Mouse (Mus musculus) adrenal gland, postnatal 25 days (tissue): ENCODE data around the gene 1700092M07Rik. TPM values are rescaled to one million over a fixed set of nuclear protein-coding genes. Genes with fewer than 3 reads are reported as not detected.

Source experiments
- DNase-seq: peaks from one replicate; pipeline ENCODE4 v3.0.0; 2021; ENCODE audit warnings: mixed read lengths
- long read RNA-seq: library from polyadenylated mRNA; stranded (forward); transcript quantifications from one replicate; pipeline ENCODE4 v2.0.0, GENCODE M21; 2021
- total RNA-seq: library from RNA; stranded (reverse); gene quantifications from 2 replicates; pipeline ENCODE4 v1.2.3, GENCODE M21; 2021

The 1700092M07Rik gene
- total RNA-seq = 2.6 and 2.8 TPM in 2 replicates
- long read RNA-seq = 0 reads

DNA sequence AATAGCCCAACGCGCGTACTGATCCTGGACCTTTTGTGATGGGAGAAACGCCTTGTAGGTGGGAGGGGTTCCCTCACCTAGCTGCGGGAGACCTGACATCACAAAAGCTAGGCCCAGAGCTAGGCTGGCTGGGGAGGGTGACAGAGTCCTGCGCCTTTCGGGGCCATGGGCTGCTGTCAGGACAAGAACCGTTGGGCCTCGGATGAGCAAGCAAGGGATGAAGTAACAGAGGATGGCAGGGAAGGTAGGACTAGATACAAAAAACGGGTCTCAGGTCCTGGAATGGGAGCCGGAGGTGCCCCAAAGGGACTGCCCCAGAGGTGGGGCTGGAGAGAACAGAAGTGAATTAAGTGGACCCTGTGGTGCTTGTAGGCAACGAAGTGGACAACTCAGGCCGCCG is at the start of gene 1700092M07Rik:
Gene 1700092M07Rik (plus strand): TSS at position 116 of the 400 bp plus-strand sequence.
- no peak for DNase-seq

DNA sequence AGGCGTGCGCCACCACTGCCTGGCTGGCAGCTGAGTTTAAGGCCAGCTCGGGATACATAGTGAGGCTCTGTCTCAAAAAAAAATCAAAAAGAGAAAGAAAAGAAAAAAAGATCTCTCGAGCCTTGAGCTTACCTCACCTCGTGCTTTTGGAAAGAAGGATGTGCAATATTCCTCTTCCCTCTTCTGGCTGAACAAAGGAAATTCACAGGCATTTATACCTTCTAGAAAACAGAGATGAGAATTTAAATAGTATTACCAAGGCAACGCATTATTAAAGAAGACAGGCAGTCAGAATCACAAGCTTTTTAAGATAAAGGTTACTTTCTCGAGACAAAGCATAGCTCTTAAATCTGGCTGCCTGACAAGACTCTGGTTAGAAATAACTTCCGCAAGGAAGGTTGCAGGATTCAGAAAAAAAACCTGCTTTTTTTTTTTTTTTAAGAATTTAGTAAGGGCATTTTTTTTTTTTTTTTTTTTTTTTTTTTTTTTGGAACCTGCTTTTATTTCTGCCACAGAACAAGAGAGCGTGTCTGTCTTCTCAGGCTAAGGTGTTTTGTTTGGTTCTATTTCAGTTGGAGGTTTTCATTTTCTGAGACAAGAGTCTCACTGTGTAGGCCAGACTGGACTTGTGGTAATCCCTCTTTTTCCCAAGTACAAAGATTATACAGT is 48.5 kb upstream of the 1700092M07Rik start:
- no peak for DNase-seq

DNA sequence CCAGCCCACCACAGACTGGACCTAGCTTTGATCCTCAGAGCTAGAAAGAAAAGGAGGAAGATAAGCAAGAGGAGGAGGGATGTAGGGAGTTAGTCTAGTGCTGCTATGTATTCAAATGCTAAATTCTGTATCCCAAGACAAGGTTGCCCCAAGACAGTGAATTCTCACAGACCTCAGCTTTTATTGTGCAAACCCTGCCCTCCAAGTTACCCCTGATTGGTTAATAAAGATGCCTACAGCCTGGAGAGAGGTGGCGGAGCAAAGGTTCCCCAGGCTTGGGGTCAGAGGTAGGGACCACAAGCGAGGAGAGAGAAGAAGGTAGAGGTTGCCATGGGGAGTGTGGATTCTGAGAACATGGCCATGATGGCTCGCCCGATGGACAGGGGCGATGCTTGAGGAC is 47.8 kb upstream of the 1700092M07Rik start:
- no peak for DNase-seq

DNA sequence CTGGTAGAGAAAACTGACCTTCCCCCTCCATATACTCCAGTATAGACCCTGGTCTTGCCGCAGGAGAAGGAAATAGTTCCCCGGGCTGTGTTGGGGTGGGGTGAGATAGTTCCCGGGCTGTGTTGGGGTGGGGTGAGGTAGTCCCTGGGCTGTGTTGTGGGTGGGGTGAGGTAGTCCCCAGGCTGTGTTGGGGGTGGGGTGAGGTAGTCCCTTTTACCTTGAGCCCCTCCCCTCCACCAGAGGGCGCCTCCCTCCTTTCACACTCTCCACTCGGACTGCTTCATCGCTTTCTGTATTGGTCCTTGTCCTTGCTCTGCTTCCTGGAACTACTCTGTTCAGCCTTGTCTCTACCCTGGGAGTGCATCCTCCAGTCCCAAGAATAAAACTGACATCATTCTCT is 45.2 kb upstream of the 1700092M07Rik start:
- DNase-seq = peak; percentile 38

DNA sequence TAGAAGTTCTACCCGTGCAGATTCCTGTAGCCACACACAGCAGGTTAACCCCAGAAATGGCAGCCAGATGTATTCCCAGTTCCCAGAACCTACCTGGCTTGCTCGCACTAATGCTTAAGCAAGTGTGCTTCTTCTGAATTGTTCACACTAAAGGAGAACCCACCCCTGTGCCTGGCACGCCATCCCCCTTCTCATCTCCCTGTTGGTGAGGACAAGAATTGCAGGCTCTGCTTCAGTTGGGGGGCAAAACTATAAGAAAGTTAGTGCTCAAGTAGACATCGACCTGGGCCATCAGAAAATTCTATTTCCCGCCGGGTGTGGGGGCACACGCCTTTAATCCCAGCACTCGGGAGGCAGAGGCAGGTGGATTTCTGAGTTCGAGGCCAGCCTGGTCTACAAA is 40.9 kb upstream of the 1700092M07Rik start:
- no peak for DNase-seq

DNA sequence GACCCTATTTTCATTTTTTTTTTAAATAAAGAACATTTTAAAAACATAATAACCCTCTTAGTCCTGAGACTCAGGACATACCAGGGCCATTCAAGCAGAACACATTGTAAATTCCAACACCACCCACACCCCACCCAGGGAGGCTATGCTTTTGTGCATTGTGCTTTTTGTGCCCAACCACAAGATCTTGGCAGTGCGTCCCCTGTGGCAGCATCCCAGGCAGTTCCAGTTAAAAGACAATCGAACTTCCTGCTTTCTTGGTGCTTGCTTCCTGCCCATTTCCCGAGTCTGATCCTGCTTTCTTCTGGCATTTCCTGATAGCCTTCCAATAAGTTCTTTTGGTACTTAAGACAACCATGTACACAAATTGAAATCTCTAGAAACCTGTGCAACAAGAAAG is 38.1 kb upstream of the 1700092M07Rik start:
- no peak for DNase-seq

DNA sequence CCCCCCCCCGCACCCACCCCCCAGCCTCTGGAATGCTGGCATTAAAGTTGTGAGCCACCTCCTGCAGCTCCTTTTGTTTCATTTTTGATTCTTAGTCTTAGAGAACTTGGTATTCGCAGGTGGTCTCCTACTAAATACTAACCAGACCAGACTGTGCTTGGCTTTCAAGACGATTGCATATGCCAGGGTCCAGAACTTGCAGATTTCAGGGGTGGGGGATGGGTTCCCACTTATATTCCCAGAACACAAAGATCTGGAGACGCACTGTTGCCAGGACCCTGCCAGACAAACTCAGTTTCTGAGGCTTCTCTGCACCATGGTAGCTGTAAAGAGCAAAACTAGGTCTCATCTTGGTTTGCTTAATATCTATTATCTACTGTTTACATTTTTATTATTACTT is 36.9 kb upstream of the 1700092M07Rik start:
- no peak for DNase-seq

DNA sequence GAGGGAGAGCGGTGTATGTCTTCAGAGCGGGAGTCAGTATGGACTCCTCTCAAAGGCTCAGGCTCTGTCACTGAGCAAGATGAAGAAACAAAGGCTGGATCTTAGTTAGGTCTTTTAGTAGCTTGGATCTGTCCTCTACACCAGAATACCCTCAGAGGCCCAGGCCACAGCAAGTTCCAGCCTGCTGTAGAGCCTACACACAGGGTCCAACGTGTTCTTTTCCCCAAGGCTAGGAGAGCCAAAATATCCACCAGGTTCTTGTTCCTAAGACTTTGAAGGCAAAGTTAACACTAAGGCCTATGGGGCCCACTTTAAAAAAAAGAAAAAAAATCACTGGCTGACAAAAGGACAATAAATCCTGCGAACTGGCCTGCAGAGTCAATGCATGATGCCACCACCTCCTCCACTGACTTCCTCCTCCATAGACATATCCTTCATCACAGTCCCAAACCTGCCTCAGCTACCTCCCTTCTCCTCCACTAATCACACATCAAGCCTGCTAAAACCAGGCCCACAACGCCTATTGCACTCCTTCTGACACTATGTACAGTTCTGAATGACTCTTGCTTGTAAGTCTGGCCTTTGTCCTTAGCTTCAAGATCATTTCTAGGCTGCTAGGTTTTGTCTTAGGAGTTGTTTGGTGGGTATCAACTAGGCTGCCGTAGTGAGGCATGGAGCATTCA is 35.4 kb upstream of the 1700092M07Rik start:
- DNase-seq = no peak

DNA sequence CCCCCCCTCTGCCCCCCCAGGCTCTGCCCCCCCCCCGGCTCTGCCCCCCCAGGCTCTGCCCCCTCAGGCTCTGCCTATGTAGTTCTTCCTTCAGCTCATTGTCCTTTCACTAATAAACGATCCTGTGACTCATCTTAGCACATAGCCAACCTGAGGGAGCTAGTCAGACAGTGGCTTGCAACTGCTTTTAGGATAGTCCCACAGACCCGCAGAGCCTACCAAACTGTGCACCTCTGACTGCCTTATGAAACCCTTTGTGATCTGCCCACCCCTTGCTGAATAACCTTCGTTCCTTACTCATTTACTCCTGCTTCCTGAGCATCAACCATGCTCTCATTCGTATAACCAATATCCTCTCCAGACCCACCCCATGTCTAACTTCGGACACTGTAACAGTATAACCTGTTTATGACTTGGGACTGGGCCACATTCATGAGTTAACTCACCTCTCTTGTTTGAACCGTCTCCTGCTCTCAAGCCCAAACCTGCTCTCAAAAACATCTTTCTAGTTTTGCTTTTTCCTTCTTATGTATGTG is 34.3 kb upstream of the 1700092M07Rik start:
- DNase-seq = no peak

DNA sequence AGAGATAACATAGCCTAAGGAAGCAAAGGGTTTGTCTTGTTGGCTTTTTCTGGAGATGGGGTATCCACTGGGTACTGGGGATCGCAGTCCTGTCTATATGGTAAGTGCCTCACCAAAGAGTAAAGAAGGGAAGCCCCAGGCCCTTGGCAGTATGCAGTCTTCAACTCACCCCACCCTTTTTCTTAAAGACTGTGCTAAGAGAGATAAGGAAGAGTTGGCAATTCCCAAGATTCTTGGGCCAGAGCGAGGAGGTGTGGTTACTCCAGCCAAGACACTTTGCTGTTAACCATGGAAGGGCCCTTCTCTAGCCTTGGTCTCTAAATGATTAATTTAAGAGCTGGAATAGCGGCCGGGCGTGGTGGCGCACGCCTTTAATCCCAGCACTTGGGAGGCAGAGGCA is 33.6 kb upstream of the 1700092M07Rik start:
- no peak for DNase-seq

DNA sequence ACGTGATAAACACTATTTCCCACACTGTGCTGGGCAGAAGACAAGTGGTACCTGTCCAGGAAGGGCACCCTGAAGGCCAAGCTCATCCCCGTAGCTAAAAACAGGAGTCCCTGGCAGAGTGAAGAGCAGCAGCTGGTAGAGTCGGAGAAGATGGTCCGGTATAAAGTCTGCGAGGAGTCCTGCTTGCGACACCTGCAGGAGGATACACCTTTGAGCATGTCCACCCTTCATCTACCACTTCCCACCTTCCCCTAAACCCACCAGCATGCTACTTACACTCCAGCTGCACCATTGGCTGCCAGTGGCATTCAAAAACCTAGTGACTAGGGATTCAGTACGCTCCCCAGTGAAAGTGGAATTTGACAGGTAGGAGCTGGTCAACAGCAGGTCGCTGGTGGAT is 31.6 kb upstream of the 1700092M07Rik start:
- no peak for DNase-seq

DNA sequence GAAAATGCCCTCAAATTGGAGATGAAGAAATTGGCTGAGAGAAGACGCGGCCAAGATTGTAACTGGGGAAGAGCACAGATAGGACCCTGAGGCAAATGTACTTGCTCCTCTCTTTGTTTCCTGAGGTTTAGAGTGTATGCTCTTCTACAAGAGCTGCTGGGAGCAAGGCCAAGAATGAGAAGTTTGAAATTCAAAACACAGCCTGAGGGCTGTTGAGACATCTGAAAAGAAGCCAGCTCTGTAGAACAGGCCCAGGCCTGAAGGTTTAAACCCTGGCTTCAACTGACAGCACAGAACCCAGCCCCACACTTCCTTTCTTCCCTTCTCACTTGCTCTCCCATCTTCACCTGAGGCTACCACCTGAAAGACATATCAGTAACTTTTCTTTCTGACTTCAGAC is 30.5 kb upstream of the 1700092M07Rik start:
- DNase-seq = no peak

DNA sequence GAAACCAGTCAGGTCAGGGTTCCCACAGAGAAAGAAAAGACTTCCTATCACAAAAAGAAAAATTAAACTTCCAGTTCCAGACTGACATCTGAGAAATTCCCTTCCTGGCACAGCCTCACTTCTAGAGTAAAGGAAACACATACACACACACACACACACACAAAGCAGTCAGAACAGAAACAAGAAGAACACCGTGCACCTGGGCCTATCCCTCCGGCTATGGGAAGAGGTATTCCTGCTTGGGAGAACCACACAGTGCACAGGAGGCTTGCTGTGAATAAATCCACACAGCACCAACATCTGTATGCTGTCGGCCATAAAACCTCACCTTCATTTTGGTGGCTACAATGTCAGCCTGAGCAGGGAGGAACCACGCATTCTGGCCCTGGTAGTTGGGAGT is 29.0 kb upstream of the 1700092M07Rik start:
- DNase-seq = no peak

DNA sequence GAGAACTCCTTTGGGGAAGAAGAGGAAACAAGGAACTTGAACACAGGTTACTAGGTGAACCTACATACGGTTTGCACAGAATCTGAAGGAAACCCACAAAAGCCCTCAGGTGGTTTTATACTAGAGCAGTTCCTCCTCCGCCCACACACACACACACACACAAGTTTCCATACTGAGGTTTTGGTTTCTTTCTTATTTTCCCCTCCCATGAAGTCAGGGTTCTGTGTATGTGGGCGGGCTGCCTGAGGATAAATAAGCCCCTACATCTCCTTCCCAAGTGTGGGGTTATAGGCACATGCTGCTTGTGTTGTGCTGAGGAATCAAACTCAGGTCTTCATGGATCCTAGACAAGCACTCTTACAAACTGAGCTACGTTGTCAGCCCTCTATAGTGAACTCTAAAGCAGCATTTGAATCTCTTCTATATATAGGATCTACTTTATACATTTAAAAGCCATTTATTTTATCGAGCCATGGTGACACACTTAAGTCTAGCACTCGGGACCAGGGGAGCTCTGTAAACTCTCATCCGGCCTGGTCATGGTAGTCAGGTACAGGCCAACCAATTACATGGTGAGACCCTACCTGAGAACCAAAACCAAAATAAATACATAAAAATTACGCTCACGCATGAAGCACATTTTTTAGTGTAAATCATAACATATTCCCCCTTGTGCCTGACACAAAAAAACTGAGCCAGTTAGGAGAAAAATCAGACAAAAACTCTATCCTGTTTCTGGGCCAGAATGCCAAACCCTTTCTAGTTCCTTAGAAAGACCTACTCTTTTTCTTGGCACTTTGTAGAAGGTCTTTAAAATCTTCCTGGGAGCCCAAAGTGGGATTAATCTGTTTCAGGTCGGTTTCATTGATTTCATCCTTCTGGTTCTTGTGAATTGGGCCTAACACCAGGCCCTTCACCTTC is 28.3 kb upstream of the 1700092M07Rik start:
- no peak for DNase-seq

DNA sequence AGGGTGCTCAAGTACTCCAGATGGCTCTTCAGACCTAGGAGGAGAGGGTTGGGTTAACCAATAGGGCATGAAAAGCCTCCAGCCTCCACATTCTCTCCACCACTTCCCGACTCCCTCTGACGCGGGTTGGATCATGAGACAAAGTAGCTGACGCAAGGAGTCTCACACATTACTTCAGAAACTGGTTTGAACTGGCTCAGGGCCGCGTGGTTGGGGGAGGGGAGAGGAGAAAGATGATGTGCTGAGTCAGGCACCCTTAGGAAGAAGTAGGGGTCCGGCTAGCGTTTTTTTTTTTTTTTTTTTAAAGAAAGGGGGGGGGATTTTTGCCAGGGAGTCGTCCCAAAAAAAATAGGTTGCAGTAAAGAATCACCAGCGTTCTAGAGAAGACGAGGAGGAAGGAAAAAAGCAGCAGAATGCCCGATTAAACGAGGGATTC is 27.6 kb upstream of the 1700092M07Rik start:
- peak; percentile 69 for DNase-seq

DNA sequence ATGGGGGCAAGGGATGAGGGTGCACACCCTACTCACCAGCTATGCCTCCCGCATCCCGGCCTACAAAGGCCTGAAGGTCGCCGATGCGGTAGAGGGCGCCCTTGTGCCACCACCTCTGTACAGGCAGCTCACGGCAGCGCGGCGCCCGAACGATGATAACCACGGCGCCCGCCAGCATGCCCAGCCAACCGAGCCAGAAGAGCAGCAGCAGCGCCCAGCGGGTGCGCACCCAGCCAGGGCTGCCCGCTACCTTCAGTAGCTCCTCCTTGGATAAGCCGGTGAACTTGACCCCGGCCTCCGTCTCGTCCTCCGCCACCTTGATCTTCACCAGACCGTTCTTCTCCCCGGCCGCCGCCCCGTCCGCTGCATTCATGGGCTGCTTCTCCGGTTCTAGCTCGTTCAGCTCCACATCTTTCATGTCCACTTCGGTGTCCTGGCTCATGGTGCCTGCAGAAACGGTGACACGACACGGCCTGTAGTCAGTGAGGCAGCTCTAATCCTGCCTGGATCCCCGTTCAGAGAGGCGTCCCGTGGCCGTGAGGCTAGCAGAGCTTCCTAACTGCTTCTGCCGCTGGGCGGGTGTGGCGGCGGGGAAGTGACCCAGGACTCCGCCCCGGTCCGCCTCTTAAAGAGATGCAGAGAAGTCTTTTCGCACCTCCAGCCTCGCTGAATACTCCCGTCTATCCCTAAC is 27.1 kb upstream of the 1700092M07Rik start:
- DNase-seq = peak; percentile 94

DNA sequence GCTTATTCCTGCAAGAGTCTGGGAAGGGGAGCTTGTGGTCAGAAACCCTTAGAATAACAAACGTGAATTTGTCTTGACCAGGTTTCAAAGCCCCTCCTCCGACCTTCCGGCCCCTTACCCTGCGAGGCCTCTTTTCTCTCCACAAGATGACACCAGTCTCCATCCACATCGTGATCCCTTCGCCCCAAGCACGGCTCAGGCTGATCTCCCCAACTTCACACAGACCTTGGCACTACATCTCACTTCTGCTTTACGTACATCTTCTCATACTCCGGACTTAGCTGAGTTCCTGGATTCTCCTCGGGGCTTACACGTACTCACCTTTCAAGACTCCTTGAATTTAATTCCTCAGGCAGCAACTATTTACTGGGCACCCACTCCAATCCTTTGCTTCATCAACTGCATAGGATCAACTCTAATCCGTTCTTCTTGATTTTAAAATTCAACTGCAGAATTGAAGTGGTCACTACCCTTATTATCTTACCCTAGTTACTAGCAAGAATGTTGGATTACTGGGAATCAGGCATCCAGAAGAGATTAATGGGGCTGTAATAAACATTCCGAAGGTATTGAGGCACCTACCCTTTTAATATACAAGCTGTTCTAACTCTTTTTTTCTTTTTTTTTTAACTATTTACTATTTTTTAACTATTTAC is 26.4 kb upstream of the 1700092M07Rik start:
- DNase-seq = no peak

DNA sequence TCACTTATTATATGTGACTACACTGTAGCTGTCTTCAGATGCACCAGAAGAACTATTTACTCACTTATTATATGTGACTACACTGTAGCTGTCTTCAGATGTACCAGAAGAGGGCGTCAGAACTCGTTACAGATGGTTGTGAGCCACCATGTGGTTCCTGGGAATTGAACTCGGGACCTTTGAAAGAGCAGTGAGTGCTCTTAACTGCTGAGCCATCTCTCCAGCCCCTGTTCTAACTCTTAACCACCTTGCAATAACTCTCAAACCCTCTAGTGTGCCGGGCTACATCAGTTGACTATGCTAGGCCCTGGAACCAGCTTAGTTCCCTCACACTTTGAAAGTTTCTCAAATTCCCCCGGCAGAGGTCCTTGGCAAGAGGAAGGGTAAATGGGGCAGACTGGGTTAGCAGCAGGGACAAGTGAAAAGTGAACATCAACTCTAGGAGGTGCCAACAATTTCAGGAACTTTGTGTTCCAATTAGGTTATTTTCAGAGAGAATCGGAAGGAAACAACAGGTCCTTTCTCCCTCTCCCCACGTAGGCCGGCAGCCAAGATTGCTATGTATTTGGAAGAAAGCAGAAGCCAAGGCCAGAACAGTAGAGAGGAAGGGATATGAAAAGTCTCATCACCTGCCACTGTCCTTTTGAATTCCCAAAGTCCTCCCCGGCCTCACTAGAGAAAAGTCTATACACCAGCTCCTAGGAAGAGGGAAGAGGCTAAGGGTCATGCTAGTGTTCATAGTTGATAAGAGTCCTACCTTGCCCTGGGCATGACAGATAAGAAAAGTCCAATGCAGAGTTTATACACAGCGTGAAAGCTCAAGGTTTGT is 25.7 kb upstream of the 1700092M07Rik start:
- no peak for DNase-seq

DNA sequence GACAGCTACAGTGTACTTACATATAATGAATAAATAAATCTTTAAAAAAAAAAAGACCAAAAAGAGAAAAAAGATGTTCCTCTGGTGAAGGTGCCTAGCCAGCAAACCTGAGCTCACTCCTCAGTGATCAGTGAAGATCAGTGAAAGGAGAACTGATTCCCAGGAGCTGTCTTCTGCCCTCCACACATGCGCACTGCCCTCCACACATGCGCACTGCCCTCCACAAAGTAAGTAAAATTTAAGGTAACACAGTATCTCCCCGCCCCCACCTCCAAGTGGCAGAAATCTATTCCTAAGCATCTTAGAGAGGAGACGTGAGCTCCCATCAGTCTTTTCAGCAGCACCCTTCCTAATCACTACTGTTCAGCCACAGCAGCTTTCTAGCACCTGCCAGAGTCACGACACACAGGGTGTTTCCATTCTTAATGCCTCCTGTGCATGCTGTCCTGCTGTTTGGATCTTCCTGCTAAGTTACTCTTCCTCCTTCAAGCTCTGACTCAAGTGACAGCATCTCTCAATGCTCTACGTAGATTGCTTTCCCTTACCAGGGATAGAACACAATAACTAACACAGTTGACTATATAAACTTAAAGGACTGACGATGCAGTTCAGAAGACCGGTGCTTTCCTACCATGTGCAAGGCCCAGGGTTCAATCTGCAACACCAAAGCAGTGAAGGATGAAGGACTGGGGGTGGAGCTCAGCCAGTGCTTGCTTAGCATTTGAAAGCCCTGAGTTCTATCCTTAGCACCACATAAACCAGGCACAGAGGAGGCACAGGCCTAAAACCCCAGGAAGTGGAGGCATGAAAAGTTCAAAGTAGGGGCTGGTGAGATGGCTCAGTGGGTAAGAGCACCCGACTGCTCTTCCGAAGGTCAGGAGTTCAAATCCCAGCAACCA is 24.4 kb upstream of the 1700092M07Rik start:
- no peak for DNase-seq
